Mouse (Mus musculus): Measurements from ENCODE around the gene 4930455H04Rik.

The 4930455H04Rik gene

DNA sequence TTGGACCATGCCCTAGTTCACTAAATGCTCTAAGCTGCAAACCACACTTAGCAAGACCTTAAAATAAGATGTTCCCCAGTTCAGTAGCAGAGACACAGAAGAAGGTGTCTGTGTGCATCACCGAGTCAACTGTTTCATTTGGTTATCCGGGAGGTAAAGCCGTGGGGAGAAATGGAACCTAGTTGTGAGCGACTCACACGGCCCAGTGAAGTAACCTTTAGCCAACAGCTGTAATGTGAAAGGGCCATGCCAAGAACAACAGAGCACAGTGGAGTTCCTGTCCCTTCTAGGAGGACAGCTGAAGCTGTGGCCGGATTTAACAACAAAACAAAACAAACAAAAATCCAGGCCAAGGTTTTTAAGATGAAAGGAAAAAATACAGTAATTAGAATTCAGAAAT, 1.3 kb upstream of the 4930455H04Rik start:
- no peak for DNase-seq (ENCODE audit: low read depth, low spot score)

DNA sequence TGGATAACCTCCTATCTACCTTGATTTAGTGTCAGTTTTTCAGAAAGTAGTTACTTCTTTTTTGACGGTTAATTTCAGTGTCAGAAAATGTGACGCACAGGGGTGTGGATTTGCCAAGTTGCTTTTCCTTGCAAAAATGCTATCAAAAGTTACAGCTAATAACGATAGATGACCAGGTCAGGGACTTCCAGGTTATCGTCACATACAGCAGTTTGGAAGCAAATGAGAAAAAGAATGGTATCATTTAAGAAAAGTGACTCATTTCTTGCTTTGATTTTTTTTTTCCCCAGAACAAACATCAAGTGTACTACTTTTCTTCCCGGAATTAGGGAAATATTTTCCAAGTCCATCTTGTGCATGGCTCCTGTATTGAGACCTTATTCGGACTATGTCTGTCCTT, 631 bp upstream of the 4930455H04Rik start:
- no peak for DNase-seq (ENCODE audit: low read depth, low spot score)

DNA sequence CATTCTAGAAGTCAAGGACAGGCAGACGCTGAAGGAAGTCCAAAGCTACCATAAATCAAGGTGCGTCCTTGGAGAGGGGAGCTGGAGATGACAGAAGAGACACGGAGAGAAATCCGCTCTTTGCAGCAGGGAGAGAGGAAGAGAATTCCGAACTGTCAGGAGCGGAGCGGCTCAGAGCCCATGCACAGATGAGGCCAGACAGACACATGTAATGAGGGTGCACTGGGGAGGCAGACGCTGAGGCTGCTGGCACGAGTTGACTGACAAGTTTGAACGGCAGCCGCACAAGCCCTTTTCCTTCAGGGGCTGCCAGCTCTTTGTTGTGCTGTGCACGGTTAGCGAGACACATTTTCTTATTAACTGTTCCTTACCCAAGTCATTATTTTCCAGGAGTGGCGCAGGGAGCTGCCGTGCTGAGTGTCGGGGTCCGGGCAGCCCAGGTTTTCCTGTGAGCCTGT, 502 bp downstream of the 4930455H04Rik start, which contains the start of gene Palmd:
Gene Palmd, minus strand, starts transcription at position 448 of the 458 bp plus-strand sequence.
- no peak for DNase-seq (ENCODE audit: low read depth, low spot score)

DNA sequence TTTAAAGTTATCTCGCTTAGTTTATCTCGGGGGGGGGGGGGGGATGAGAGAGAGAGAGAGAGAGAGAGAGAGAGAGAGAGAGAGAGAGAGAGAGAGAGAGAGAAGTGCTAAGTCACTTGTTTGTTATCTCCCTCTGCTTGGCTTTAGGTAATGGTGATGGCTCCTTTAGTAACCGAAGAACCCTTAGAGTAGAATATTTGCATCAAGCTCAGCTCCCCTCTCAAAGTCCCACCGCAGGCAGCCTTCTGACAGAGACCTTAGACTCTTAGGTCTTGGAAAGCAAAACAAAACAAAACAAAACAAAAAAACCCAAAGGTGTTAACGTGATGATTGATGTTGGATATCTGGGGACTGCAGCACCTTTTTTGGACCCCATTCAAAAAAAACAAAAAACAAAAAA, 936 bp downstream of the 4930455H04Rik start:
- DNase-seq (ENCODE audit: low read depth, low spot score): no peak

DNA sequence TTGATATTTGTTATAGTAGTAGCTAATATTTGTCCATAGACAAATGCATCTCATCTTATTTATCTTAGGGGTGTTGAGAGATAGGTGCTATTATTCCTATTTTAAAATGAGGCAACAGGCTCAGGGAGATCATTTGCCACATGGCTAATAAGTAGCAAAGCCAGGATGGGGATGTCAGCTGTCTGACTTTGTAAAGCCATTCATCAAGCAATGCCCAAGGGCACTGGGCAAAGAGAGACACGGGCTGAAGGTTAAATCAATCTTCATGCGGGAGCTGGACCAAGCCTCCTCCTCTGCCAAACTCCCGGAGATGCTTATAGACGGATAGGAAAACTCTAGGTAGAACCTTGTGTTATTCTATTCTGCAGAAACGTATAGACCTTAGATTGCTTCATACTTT, 1.7 kb downstream of the 4930455H04Rik start:
- DNase-seq (ENCODE audit: low read depth, low spot score): no peak

DNA sequence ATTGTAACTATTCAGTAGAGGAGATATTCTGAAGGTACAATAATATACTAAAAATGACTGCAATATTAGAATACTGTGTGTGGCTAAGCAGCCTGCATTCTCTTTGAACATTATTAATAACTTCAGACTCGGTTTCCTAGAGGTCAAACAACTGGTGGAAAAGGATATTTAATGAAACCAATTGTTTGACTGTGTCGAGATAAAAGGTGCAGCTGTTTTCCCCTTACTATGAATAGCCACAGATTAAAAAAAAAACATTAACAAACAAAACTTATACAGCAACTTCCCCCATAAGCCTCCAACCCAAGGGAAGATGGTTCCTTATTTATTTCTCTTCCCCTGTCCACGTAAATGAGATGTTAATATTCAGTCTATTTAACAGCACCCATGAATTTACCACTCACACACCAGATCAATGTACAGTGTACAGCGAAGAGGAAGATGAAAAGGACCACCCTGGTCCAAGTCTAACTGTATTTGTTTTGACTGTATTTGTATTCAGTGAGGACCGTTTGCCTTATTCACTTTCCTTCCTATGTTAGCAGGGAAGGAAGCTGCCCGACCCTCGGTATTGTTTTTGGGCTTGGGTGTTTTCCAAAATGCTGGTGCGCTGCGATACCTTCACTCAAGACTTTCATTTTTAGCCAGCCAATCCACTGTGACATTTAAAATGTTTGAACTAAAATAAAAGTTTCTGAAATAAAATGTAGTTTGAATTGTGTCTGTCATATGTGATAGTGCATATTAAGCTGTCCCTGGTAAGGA, 13.9 kb downstream of the 4930455H04Rik start:
- no peak for DNase-seq (ENCODE audit: low read depth, low spot score)

DNA sequence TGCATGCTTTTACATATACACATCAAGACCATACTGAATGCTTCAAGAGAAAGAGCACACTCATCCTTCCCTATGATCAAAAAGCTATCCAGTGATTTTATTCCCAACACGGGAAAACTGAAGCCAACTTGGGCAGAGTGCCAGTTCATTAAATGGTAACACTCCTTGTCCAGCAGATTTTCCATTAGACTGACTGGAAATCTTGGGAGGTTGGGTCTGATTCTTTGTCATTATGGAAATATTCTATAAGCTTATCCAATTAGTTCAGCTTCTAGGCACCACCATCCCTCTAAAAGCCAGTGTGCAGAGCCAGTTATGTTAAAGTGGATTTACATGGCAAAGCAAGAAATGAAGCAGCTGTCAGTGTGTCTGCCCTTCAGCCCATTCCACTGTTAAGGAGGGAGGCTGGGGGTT, 17.0 kb downstream of the 4930455H04Rik start:
- DNase-seq (ENCODE audit: low read depth, low spot score): no peak

DNA sequence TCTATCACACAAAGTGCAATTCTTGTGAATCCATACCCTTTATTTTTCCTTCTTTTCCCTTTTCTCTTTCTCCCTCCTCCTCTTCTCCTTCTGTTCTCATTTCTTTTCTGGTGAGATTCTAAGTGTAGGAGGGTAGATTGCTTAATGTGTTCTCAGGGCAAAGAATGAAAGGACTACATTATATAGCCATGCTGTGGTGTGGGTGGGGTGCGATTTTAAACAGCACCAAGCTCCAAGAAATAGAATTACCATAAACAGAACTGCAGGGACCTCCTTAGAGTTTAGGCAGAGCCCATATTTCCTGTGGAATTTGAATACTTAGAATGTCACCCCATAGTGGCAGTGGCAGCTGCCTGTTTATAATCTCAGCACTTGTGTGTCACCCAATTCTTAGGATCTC, 17.7 kb downstream of the 4930455H04Rik start:
- DNase-seq (ENCODE audit: low read depth, low spot score): no peak

DNA sequence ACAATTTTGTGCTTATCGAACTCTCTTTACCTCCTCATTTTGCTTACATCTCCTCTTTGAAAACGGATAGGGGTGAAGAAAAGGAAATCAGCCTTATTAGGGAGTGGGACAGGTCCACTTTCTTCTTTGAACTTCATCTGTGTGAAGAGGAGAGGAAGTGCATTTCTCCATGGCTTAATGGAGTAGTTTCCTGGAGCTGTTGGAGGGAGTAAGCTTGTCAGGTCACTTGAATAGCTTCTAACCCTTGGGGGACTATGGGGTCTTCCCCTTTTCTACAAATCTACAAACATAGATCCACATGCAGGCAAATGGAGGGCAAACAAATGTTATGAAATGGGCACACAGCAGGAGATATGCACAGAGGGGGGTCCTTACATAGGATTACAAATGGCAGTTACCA, 18.4 kb downstream of the 4930455H04Rik start:
- no peak for DNase-seq (ENCODE audit: low read depth, low spot score)

DNA sequence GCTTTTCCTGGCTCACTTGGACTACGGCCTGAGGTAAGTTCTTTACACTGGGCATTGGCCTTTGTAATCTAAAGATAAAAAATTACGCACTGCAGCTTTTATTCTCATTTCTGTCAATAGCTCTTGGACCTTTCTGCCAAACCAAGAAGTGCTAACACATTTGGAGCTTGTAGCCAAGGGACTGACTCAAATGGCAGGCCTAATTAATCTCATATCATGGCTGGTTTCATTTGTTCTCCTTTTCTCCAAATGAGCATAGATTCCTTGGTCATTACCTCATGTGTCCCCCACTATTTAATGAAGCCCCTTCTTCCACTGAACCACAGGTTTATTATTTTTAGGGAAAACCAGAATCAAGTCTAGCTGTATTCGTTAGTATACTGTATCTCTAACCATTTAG, 20.2 kb downstream of the 4930455H04Rik start:
- DNase-seq (ENCODE audit: low read depth, low spot score): no peak

DNA sequence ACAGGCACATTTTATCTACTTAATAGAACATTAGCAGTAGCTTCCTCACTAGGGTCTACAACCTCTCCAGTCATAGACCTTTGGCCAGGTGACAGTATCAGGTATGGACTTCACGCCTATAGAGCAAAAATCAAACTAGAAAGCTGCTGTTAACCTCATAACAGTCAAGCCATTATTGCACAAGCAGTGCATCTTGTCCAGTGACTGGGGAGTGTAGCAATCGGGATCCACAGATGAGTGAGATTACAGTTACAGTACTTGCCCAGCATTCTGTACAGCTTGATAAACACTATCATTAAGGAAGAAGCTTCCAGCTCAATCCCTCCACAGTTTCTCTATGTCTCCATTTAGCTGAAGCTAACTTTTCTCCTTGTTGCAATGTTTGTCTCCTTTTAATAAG, 23.1 kb downstream of the 4930455H04Rik start:
- no peak for DNase-seq (ENCODE audit: low read depth, low spot score)

DNA sequence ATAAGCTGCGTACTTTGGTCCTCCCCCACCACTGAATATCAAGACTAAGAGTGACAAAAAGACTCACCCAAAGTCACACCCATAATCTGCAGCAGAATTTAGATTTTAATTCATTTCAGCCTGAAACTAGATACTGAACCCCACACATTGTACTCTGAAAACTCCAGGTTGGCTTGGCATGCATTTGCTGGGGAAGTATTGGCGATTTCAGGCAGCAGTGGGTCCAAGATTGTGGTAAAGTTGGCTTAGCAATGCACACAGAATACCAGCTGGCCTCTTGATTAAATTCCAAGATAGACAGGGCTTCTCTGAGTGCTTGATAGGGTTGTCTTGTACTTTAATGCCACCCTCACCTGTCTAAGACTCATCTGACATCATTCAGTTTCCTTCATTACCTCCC, 24.9 kb downstream of the 4930455H04Rik start:
- no peak for DNase-seq (ENCODE audit: low read depth, low spot score)

DNA sequence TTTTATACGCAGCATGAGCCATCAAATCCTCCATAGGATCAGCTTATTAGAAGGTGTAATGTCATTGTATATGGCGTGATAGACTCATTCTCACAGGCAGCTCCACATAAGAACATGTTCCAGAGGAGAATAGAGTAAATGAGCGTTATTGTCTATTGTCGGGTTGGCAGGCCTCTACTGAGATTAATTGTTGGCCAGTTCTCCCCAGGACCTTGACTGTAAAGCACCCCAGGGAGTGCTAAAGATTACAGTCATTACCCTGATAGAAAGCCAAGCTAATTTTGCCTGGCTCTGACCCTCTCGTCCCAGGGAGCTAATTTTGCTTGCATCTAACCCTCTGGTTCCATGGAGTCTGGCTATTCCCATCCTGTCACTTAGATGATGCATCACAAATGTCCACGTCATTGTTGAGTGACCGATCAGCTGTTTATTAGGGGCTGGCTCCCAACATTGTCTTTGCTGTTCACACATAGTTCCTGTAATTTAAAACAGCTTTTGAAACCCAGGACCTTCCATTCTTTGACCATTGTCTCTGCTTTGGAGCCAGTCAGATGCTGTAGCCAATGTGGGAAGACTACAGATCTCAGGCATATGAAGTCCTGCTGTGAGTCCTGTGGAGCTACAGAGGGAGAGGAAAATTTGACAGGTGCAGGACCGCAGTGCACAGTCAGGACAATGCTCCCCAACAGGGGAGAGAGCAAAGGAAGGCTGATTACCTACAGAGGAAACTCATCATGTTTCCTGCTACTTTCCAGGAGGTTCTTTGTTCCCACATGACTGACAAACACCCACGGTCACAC, 33.8 kb downstream of the 4930455H04Rik start:
- no peak for DNase-seq (ENCODE audit: low read depth, low spot score)

DNA sequence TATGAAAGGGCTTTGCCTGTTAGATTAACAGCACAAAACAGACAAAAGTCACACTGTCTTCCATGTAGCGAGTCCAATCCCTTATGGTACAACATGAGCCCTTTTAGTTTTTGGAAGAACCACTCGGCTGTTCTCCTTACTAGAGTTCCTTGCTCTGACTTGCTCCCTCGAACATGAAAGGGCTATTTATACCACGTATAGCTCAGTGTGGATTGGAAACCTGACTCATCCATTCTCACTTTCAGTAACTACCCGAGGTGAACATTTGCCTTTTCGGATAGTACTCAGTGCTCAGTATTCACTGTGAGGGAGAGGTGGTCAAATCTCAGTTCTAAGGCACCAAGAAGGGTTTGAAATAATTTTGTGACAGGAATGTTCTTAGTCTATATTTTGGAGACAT, 35.3 kb downstream of the 4930455H04Rik start:
- DNase-seq (ENCODE audit: low read depth, low spot score): no peak

DNA sequence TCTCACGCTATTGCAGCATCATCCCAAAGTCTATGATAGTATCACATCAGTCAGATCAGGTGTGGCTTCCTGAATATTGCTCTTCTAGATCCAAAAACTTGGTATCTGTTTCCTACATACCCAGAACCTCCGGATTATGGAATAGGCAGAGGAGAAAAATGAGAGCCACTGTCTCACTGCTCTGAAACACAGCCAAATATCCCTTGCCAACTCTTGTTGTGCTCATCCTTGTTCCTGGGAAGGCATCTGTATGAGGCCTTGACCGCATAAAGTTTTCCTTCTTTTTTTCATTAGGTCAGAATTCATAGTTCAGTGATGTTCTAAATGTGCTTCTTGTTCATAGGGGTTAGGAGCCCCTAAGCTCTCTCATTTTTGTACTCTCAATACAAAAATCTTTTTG, 38.6 kb downstream of the 4930455H04Rik start:
- no peak for DNase-seq (ENCODE audit: low read depth, low spot score)

DNA sequence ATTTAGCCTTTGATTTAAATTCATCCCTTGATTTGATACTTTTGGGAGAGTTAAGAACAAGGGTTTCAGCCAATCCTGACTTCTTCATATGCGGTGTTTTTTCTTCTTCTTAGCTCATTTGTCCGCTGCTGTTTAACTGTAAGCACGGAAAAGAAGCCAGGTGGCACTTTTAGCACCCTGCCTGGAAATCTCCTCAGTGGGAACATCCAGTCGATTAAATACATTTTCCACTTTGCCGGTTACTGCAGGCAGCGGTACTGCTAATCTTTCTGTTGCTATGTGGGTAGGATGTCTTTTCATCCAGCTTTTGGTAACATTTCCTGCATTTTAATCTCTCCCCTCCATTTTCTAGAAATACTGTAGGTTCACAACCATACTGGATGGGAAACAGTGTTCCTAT, 39.3 kb downstream of the 4930455H04Rik start:
- no peak for DNase-seq (ENCODE audit: low read depth, low spot score)

DNA sequence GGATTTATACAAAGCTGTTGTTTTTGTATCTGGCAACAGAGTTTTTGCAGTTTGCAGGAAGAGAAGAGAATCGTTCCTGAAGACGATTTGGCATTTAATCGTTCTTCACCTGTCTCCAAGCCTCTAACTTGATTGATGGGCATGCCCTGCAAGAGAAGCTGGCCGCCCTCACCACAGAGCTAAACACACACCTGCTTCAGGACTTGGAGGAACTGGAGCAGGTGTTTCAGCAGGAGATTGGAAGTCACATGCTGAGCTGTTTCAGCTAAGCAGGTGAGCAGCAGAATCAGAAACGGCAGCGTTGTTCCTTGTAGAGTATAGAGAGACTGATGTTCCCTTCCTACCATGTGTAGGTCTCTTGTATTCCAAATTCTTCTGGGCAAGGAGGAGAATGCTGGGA, 42.1 kb downstream of the 4930455H04Rik start:
- DNase-seq (ENCODE audit: low read depth, low spot score): no peak

DNA sequence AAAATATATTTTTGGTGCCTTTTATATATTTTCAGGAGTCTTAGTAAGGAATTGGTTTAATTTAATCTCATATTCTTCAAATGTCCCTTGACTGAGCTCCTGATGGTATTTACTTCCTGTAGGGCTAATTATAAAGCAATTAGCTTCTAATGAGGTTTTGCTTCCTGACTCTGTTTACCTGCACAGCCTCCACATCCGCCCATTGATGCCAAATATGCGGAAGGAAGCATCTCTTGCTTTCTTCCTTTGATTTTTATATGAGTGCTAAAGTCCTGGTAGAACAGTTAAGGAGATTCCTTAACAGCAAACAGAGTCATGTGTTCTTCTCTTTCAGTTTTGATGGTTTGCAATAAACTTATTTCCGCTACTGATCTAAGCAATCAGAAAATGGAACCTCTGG, 52.3 kb downstream of the 4930455H04Rik start:
- no peak for DNase-seq (ENCODE audit: low read depth, low spot score)

DNA sequence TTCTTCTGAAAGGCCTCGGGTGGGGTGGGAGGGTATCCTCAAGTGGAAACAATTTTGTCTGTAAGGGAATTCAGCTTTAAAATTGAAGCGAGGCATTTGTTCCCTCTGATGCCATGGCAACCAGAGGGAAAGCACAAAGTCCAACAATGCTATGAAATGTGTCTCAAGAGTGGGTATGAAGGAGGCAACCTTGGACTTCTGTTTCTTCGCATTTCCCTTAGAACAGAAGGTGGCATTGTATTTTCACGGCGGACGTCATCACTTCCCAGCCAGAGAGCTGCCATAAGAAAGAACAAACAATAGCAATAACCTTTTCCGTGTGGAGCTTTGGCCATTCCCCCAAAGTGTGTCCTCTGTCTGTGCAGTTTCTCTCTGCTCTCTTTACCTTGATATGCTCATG, 53.8 kb downstream of the 4930455H04Rik start:
- no peak for DNase-seq (ENCODE audit: low read depth, low spot score)

DNA sequence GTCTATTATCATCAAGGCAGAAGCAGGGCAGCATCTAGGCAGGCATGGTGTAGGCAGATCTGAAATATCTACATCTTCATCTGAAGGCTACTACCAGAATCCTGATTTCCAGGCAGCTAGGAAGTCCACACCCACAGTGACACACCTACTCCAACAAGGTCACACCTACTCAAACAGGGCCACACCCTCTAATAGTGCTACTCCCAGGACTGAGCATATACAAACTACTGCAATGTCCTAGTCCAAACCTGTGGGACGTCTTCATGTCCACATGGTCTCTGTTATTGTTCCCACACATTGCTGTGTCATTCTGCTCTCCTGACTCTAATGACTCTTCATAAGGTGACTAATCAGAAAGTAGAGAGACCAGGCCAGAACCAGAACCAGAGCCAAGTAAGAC, 56.0 kb downstream of the 4930455H04Rik start:
- DNase-seq (ENCODE audit: low read depth, low spot score): no peak

DNA sequence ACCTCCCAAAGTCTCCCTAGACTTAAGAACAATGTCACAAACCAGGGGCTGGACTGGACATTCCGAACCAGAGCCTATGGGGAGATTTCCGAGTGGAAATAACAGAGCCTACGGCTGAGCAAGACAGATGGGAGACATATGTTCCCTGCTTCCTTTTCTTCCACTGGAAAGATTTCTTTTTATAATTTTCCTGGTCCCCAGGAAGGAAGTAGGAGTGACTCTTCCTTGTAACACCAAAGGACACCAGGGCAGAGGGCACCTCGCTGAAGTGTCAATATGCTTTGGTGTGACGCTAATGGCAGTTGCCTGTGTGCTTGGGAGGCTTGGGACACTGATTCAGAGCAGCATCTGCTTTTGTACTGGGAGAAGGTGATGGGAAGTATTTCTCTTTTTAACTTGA, 56.5 kb downstream of the 4930455H04Rik start:
- DNase-seq (ENCODE audit: low read depth, low spot score): no peak

DNA sequence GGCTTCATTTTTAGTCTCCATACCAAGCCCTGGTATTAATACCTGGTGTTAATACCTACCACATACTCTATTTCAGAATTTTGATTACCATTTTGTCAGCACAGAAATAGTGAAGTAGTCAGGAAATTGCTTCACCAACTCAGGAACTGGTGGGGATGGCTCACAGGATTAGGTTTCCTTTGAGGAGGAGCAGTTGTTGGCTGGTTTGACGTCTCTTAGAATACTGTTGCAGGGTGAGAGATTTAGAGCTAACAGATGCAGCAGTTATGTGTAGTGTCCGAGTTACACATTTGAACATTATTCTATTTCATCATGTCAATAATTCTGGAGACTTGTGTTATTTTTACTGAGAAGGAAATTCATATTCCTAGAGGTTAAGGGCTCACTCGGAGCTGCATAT, 57.4 kb downstream of the 4930455H04Rik start:
- DNase-seq (ENCODE audit: low read depth, low spot score): no peak

Data from A20 (cell line).